Mouse (Mus musculus): ENCODE measurements around the gene Srrd. TPM values are rescaled to one million over a fixed set of nuclear protein-coding genes. Genes with fewer than 3 reads are reported as not detected.
A peak's percentile ranks its signal among the peaks of the same experiment; 100 is the strongest.

Gene Srrd
- polyA plus RNA-seq, 1 experiment from 2014 or later, result 9.4 TPM

DNA sequence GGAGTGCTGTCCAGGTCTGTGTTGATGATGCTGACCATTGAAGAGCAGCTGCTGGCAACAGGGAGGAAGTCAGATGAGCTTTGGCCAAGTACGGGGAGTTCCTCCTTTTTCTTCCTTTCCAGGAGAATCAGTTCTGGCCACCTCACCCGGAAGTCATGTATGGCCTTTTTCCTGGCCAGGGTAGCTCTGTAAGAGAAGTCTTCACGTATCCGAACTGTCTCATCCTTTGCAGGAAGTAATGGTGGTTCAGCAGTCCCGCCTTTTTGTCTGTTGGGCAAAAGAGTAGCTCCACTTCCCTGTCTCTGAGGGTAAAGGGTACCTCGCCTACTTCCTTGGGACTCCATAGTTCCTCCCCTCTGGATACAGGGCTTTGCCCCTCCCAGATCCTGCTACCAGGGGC lies 12.7 kb upstream of the Srrd start:
- no peak for TF ChIP-seq CTCF (IDR thresholded peaks at IDR 0.05; ENCODE audit: low read depth)
- no peak for TF ChIP-seq EP300 (IDR thresholded peaks at IDR 0.05; ENCODE audit: low read depth)
- peak; percentile 13; the same call in 1 of the 2 replicates for ATAC-seq

DNA sequence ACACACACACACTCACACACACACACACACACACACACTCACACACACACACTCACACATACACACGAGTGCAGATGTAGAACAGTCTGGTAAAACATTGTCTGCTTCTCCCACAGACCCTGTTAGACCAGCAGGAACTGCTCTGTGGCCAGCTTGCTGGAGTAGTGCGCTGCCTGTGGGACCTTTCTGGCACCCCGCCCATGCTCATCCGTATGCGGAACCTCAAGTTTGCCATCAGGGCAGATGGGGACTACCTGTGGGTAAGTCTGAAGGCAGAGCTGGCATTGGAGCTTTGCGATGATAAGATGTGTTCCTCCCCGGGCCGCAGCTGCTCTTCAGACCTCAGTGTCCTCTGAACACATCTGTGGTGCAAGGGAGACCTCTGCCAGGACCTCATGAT lies 6.3 kb upstream of the Srrd start:
- H3K36me3 ChIP-seq (replicated peaks; ENCODE audit: insufficient read depth, low read length), result peaks cover 35% of the 10 kb centered on the region
- no peaks in the 10 kb centered on the region for H3K27me3 ChIP-seq (ENCODE audit: insufficient read depth, low read length)
- TF ChIP-seq CTCF (IDR thresholded peaks at IDR 0.05; ENCODE audit: low read depth) (no peak), EP300 (IDR thresholded peaks at IDR 0.05; ENCODE audit: low read depth) (no peak)
- H3K4me3 ChIP-seq (ENCODE audit: low read depth, low read length), result no peak overlapping the region
- no peak overlapping the region for H3K27ac ChIP-seq (ENCODE audit: low read depth)
- ATAC-seq, result no peak
- WGBS (ENCODE audit: insufficient replicate concordance), result 86% methylated on average over 8 of the region's 8 CpGs
- H3K9ac ChIP-seq (replicated peaks), result no peak overlapping the region
- no peak for DNase-seq
- no peak overlapping the region for H3K4me2 ChIP-seq (ENCODE audit: low read depth, low read length)
- peaks cover 8% of the 10 kb centered on the region for H3K4me1 ChIP-seq (ENCODE audit: insufficient read depth)
- no peaks in the 10 kb centered on the region for H3K9me3 ChIP-seq (ENCODE audit: low read length)

More for the DNA sequence above, 12.7 kb upstream of the Srrd start:
- Histone ChIP-seq H3K36me3 (replicated peaks; ENCODE audit: insufficient read depth, low read length) (peaks cover 13% of the 10 kb centered on the region), H3K27ac (ENCODE audit: low read depth) (no peak overlapping the region), H3K4me3 (ENCODE audit: low read depth, low read length) (no peak overlapping the region), H3K4me2 (ENCODE audit: low read depth, low read length) (no peak overlapping the region), H3K9ac (replicated peaks) (no peak overlapping the region), H3K27me3 (ENCODE audit: insufficient read depth, low read length) (no peaks in the 10 kb centered on the region), H3K4me1 (ENCODE audit: insufficient read depth) (0 out of 2 replicates have a peak, but pooled peaks cover 5% of the 10 kb centered on the region), H3K9me3 (ENCODE audit: low read length) (no peaks in the 10 kb centered on the region)
- no peak for DNase-seq
- WGBS (ENCODE audit: insufficient replicate concordance), result 57% methylated on average over 6 of the region's 6 CpGs

DNA sequence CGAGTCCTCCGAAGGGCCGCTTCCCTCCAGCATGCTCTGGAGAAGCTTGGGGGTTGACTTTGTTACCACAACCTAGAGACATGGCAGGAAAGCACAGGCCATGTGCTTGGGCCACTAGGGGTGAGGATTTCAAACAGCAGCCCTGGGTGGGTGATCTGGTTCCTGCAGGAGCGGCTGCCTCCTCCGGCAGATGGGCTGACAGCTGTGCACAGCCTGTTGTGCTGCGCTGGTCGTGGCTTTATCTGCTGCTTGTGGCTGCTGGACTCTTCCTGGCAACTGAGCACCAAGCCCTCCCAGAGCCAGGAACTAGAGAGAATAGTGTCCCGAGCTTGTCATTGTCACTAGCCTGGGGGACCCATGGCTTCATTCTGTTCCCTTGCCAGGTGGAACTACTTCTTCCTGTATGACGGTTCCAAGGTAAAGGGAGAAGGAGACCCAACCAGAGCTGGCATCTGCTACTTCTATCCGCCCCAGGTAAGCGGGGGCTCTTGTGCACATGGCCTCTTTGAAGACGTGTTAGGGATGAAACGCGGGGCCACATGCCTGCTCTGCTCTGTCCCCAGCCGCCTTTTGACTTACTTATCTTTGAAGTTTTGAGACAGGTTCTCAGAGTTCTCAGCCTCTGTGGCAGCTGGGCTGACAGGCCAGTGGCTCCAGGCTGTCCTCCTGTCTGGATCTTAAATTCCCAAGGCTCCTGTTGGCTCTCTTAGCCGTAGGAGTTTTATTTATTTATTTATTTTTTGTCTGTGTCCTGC lies 3.5 kb upstream of the Srrd start:
- Histone ChIP-seq H3K9ac (replicated peaks) (peak overlapping the region; percentile 8; the same call in 1 of the 2 replicates), H3K4me3 (ENCODE audit: low read depth, low read length) (no peak overlapping the region), H3K27ac (ENCODE audit: low read depth) (no peak overlapping the region), H3K4me1 (ENCODE audit: insufficient read depth) (peaks cover 20% of the 10 kb centered on the region), H3K9me3 (ENCODE audit: low read length) (no peaks in the 10 kb centered on the region), H3K36me3 (replicated peaks; ENCODE audit: insufficient read depth, low read length) (peaks cover 26% of the 10 kb centered on the region), H3K4me2 (ENCODE audit: low read depth, low read length) (no peak overlapping the region), H3K27me3 (ENCODE audit: insufficient read depth, low read length) (no peaks in the 10 kb centered on the region)
- DNase-seq (no peak), ATAC-seq (no peak)
- 70% methylated on average over 16 of the region's 16 CpGs for WGBS (ENCODE audit: insufficient replicate concordance)
- TF ChIP-seq EP300 (IDR thresholded peaks at IDR 0.05; ENCODE audit: low read depth) (no peak), CTCF (IDR thresholded peaks at IDR 0.05; ENCODE audit: low read depth) (no peak)

DNA sequence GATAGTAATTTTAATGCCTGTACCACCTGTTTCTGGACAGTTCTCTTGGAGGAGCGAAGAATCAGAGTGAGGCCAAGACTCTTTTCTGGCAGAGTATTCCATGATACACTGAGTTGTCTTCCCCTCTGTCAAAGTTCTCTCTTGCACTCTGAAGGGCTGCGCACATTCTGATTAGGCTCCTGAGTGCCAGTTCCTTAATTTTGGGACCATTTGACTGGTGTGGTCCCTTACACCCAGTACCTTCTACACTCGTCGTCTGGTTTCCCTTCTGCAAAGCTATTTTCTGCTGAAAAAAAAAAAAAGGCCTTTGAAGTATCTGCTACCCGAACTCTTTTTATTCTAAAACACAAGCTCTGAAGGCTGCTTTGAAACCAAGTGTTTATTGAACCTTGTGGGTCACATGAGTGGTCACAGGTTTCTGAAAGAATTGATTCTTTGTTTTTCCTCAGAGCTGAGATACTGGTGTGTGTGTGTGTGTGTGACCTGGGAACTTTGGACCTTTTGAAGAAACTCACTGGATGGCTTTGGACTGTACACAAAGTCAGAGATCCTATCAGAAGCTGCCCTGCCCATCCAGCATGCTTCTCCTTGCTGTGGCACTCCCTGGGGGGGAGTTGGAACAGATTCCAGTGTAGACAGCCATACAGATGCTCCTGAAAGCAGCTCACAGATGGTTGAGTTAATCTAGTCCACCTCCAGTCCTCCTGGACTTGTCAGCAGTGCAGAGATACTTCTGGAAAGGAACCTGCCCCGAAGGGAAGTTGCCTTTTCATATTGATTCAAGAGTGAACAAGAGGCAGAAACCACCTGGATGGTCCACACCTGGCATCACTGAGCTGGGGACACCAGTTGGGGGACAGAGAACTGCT lies 1.5 kb upstream of the Srrd start:
- 62% methylated on average over 6 of the region's 6 CpGs for WGBS (ENCODE audit: insufficient replicate concordance)
- H3K4me3 ChIP-seq (ENCODE audit: low read depth, low read length), result no peak overlapping the region; the same call in 1 of the 2 replicates
- peaks cover 20% of the 10 kb centered on the region for H3K4me1 ChIP-seq (ENCODE audit: insufficient read depth)
- peak overlapping the region; percentile 90 for H3K27ac ChIP-seq (ENCODE audit: low read depth)
- DNase-seq (peak; percentile 49), ATAC-seq (peak; percentile 83)
- peak overlapping the region; percentile 44; the same call in 1 of the 2 replicates for H3K9ac ChIP-seq (replicated peaks)
- no peaks in the 10 kb centered on the region for H3K9me3 ChIP-seq (ENCODE audit: low read length)
- TF ChIP-seq CTCF (IDR thresholded peaks at IDR 0.05; ENCODE audit: low read depth) (no peak), EP300 (IDR thresholded peaks at IDR 0.05; ENCODE audit: low read depth) (peak; percentile 63; the same call in 1 of the 2 replicates)
- H3K27me3 ChIP-seq (ENCODE audit: insufficient read depth, low read length), result no peaks in the 10 kb centered on the region
- peaks cover 15% of the 10 kb centered on the region for H3K36me3 ChIP-seq (replicated peaks; ENCODE audit: insufficient read depth, low read length)
- H3K4me2 ChIP-seq (ENCODE audit: low read depth, low read length), result peak overlapping the region; percentile 85

DNA sequence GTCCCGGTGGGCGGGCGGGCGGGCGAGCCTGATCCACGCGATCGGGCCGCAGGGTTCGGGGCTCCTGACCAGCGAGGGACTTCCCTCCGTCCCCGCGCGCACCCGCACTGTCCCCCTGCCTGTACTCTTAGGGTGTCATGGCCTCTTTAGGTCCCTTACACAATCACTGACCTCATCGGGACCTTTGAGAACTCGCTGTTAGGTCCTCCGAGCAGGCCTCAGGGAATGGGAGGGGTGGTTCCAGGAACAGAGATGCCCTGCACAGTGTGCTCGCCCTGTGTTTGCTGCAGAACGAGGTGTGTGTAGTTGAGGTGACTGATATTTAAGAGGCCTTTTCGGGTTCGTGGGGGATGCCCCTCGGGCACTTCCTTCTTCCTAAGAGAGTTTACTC lies 360 bp upstream of the Srrd start:
- H3K9me3 ChIP-seq (ENCODE audit: low read length), result no peaks in the 10 kb centered on the region
- no peaks in the 10 kb centered on the region for H3K27me3 ChIP-seq (ENCODE audit: insufficient read depth, low read length)
- WGBS (ENCODE audit: insufficient replicate concordance), result 0% methylated on average over 17 of the region's 24 CpGs
- peak overlapping the region; percentile 90 for H3K27ac ChIP-seq (ENCODE audit: low read depth)
- DNase-seq, result no peak
- H3K9ac ChIP-seq (replicated peaks), result peak overlapping the region; percentile 82
- peaks cover 20% of the 10 kb centered on the region for H3K4me1 ChIP-seq (ENCODE audit: insufficient read depth)
- H3K36me3 ChIP-seq (replicated peaks; ENCODE audit: insufficient read depth, low read length), result peaks cover 17% of the 10 kb centered on the region
- H3K4me3 ChIP-seq (ENCODE audit: low read depth, low read length), result peak overlapping the region; percentile 94
- peak; percentile 83 for ATAC-seq
- TF ChIP-seq CTCF (IDR thresholded peaks at IDR 0.05; ENCODE audit: low read depth) (no peak), EP300 (IDR thresholded peaks at IDR 0.05; ENCODE audit: low read depth) (no peak)
- peak overlapping the region; percentile 85 for H3K4me2 ChIP-seq (ENCODE audit: low read depth, low read length)

DNA sequence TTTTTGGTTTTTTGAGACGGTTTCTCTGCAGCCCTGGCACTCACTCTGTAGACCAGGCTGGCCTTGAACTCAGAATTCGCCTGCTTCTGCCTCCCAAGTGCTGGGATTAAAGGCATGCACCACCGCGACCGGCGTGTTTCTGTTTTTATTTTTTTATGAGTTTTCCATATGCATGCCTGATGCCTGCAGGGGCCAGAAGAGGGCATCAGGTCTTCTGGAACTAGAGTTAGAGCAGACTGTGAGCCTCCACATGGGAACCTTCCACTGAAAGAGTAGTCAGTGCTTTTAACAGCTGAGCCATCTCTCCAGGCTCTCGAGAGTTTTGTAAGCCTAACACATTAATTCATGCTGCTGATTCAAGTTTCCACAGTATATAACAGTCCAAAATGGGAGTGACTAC lies 3.6 kb downstream of the Srrd start:
- H3K9ac ChIP-seq (replicated peaks), result no peak overlapping the region
- TF ChIP-seq EP300 (IDR thresholded peaks at IDR 0.05; ENCODE audit: low read depth) (no peak), CTCF (IDR thresholded peaks at IDR 0.05; ENCODE audit: low read depth) (0 out of 2 replicates have a peak, but pooled peaks have one; percentile 11)
- no peak overlapping the region for H3K4me2 ChIP-seq (ENCODE audit: low read depth, low read length)
- peaks cover 47% of the 10 kb centered on the region for H3K36me3 ChIP-seq (replicated peaks; ENCODE audit: insufficient read depth, low read length)
- peaks cover 12% of the 10 kb centered on the region for H3K4me1 ChIP-seq (ENCODE audit: insufficient read depth)
- DNase-seq (no peak), ATAC-seq (no peak)
- no peak overlapping the region for H3K4me3 ChIP-seq (ENCODE audit: low read depth, low read length)
- no peaks in the 10 kb centered on the region for H3K27me3 ChIP-seq (ENCODE audit: insufficient read depth, low read length)
- H3K9me3 ChIP-seq (ENCODE audit: low read length), result no peaks in the 10 kb centered on the region
- no peak overlapping the region for H3K27ac ChIP-seq (ENCODE audit: low read depth)
- 70% methylated on average over 7 of the region's 7 CpGs for WGBS (ENCODE audit: insufficient replicate concordance)

Data from liver, postnatal 0 days (tissue).